Mouse (Mus musculus) bone marrow, adult 2 months (tissue): Measurements from ENCODE around the gene Rassf8.

ENCODE experiments used
- CTCF ChIP-seq: fragments of 200-500 bp; IDR thresholded peaks from 2 replicates; pipeline ENCODE4 v1.5.1; 2011; ENCODE audit warnings: low read length, control low read depth; ENCODE audit not compliant: control insufficient read depth, insufficient read depth
- POLR2A ChIP-seq: fragments of 200-500 bp; IDR thresholded peaks from 2 replicates; pipeline ENCODE4 v1.6.1; 2011; ENCODE audit warnings: low read depth, mild to moderate bottlenecking, control low read depth, low read length, borderline replicate concordance; ENCODE audit not compliant: control insufficient read depth

- TF ChIP-seq POLR2A (no peak), CTCF (no peak)
Observed at GRCm38 (mm10) chr6:145858414-145858813, 111.9 kb downstream of the Rassf8 start.
